Mouse (Mus musculus): ENCODE measurements at regions not wholly inside any gene's neighbourhood (a gene's known extent, or its start where the extent isn't known, plus 50 kb on each side); places are given as distances from the start of the nearest gene placed in this dataset.

GRCm38 (mm10) chr13:99572381-99572780, 56.0 kb upstream of the Map1b start:
- TF ChIP-seq EP300 (IDR thresholded peaks at IDR 0.05; ENCODE audit: low read depth) (no peak), CTCF (IDR thresholded peaks at IDR 0.05; ENCODE audit: low read depth) (no peak)

Data from liver, postnatal 0 days (tissue).